Mouse (Mus musculus) limb, embryonic 15.5 days (tissue): ENCODE data around the gene Hydin. TPM values are rescaled to one million over a fixed set of nuclear protein-coding genes. Genes with fewer than 3 reads are reported as not detected.

Experiments
- ATAC-seq: fragments of 200-750 bp; cut with Nextera tagmentation; 2 replicates; pipeline ENCODE4 v1.8.0; 2017; ENCODE audit warnings: low read depth, moderate TSS enrichment; ENCODE audit not compliant: insufficient number of reproducible peaks, low FRiP score, low TSS enrichment
- H3K27ac ChIP-seq: fragments of 300-500 bp; sonication (generic); 2 replicates; pipeline ENCODE4 v1.5.1; 2015; ENCODE audit warnings: moderate library complexity, mild to moderate bottlenecking, inconsistent platforms
- H3K27me3 ChIP-seq: fragments of 300-500 bp; sonication (generic); 2 replicates; pipeline ENCODE4 v1.6.1; 2015; ENCODE audit warnings: inconsistent platforms
- H3K36me3 ChIP-seq: fragments of 300-500 bp; sonication (generic); 2 replicates; pipeline ENCODE4 v1.6.1; 2015; ENCODE audit warnings: inconsistent platforms
- H3K4me1 ChIP-seq: fragments of 300-500 bp; sonication (generic); 2 replicates; pipeline ENCODE4 v1.6.1; 2015; ENCODE audit warnings: inconsistent platforms
- H3K4me2 ChIP-seq: fragments of 300-500 bp; sonication (generic); 2 replicates; pipeline ENCODE4 v1.6.1; 2015; ENCODE audit warnings: mild to moderate bottlenecking, inconsistent platforms
- H3K4me3 ChIP-seq: fragments of 300-500 bp; sonication (generic); 2 replicates; pipeline ENCODE4 v1.5.1; 2015; ENCODE audit warnings: mild to moderate bottlenecking, inconsistent platforms
- H3K9ac ChIP-seq: fragments of 300-500 bp; sonication (generic); 2 replicates; pipeline ENCODE4 v1.6.1; 2015; ENCODE audit warnings: inconsistent platforms
- H3K9me3 ChIP-seq: fragments of 300-500 bp; sonication (generic); 2 replicates; pipeline ENCODE4 v1.6.1; 2016; ENCODE audit warnings: inconsistent platforms
- WGBS: fragments of 180-500 bp; shearing (Covaris S2); methylation state at CpG from one replicate; pipeline ENCODE4 v1.1.7; 2015; 5-methylcytosine and 5-hydroxymethylcytosine counted together
- polyA plus RNA-seq: library from polyadenylated mRNA; unstranded; fragments of >200 nt; fragmentation: Nextera tagmentation; extraction: Ambion mirVana; gene quantifications from 2 replicates; pipeline ENCODE4 v1.2.1, GENCODE M21; 2015

Gene Hydin
- polyA plus RNA-seq, 1 experiment from 2014 or later = 0.01 TPM

GRCm38 (mm10) chr8:110643177-110643576 is 376.4 kb downstream of the Hydin start:
- no peak overlapping the region for H3K9ac ChIP-seq
- no peaks in the 10 kb centered on the region for H3K4me1 ChIP-seq
- H3K4me2 ChIP-seq = no peak overlapping the region
- WGBS = 74% methylated on average over 4 of the region's 4 CpGs
- no peaks in the 10 kb centered on the region for H3K27me3 ChIP-seq
- no peaks in the 10 kb centered on the region for H3K9me3 ChIP-seq
- no peak overlapping the region for H3K4me3 ChIP-seq
- no peak overlapping the region for H3K27ac ChIP-seq
- no peak for ATAC-seq
- H3K36me3 ChIP-seq = peaks cover 22% of the 10 kb centered on the region; the same call in 1 of the 2 replicates

- Histone ChIP-seq H3K4me1 (no peaks in the 10 kb centered on the region), H3K9me3 (no peaks in the 10 kb centered on the region), H3K9ac (no peak overlapping the region), H3K4me2 (no peak overlapping the region), H3K4me3 (no peak overlapping the region), H3K27ac (no peak overlapping the region), H3K27me3 (no peaks in the 10 kb centered on the region), H3K36me3 (peaks cover 23% of the 10 kb centered on the region)
- 93% methylated on average over 4 of the region's 4 CpGs for WGBS
- ATAC-seq = no peak
These were observed 377.6 kb downstream of the Hydin start for GRCm38 (mm10) chr8:110644422-110644821.

- Histone ChIP-seq H3K27ac (no peak overlapping the region), H3K9me3 (no peaks in the 10 kb centered on the region), H3K4me2 (no peak overlapping the region), H3K4me3 (no peak overlapping the region), H3K9ac (no peak overlapping the region), H3K4me1 (no peaks in the 10 kb centered on the region), H3K36me3 (peaks cover 25% of the 10 kb centered on the region), H3K27me3 (no peaks in the 10 kb centered on the region)
- no peak for ATAC-seq
- 85% methylated on average over 2 of the region's 2 CpGs for WGBS
These were observed 378.1 kb downstream of the Hydin start for GRCm38 (mm10) chr8:110644901-110645300.

GRCm38 (mm10) chr8:110645340-110645739 is 378.6 kb downstream of the Hydin start:
- H3K27me3 ChIP-seq = no peaks in the 10 kb centered on the region
- no peak overlapping the region for H3K27ac ChIP-seq
- no peak for ATAC-seq
- H3K4me3 ChIP-seq = no peak overlapping the region
- H3K9me3 ChIP-seq = no peaks in the 10 kb centered on the region
- 86% methylated on average over 3 of the region's 3 CpGs for WGBS
- H3K4me1 ChIP-seq = no peaks in the 10 kb centered on the region
- no peak overlapping the region for H3K4me2 ChIP-seq
- H3K9ac ChIP-seq = no peak overlapping the region
- H3K36me3 ChIP-seq = peaks cover 25% of the 10 kb centered on the region

- Histone ChIP-seq H3K9ac (no peak overlapping the region), H3K27ac (no peak overlapping the region), H3K9me3 (no peaks in the 10 kb centered on the region), H3K4me1 (no peaks in the 10 kb centered on the region), H3K4me3 (no peak overlapping the region), H3K4me2 (no peak overlapping the region), H3K36me3 (peaks cover 28% of the 10 kb centered on the region), H3K27me3 (no peaks in the 10 kb centered on the region)
- 37% methylated on average over 6 of the region's 6 CpGs for WGBS
- no peak for ATAC-seq
These were observed 379.3 kb downstream of the Hydin start for GRCm38 (mm10) chr8:110646064-110646463.

DNA sequence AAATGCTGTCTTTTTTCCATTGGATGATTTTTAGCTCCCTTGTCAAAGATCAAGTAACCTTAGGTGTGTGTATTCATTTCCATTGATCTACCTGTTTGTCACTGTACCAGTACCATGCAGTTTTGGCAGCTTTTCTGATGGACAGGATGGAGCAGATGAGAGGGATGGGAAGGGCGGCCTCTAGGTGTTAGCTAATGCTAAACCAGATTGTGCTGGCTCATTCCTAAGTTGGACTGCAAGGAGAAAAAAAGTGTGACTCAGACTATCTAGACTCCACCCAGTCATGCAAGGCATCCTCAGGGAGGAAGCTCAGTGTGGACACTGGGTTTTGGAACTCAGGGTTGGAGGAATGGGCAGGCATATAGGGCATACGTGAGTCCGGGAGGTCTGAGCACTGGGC is 381.8 kb downstream of the Hydin start:
- Histone ChIP-seq H3K27me3 (no peaks in the 10 kb centered on the region), H3K4me2 (no peak overlapping the region), H3K4me3 (no peak overlapping the region), H3K9me3 (no peaks in the 10 kb centered on the region), H3K9ac (no peak overlapping the region), H3K27ac (no peak overlapping the region), H3K36me3 (peaks cover 31% of the 10 kb centered on the region), H3K4me1 (no peaks in the 10 kb centered on the region)
- ATAC-seq = no peak
- WGBS = 91% methylated on average over 3 of the region's 3 CpGs

DNA sequence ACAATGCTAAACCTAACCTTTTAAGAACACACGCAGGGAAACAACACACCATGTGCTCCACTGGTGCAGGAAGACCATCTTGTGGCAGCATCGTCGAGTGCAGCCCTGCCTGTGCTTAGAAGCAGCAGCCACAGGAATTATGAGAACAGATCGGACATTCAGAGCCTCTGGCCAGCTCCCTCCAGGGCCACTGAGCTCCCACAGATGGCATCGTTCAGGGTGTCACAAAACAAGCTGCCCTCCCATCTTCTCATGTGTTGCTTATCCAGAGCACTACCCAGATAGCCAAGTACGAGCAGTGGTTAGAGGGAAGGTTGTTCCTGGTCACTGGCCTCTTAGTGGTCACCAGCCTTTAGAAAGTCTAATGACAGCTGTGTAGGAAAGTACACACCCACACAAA is 382.5 kb downstream of the Hydin start:
- Histone ChIP-seq H3K9ac (no peak overlapping the region), H3K4me2 (no peak overlapping the region), H3K36me3 (peaks cover 31% of the 10 kb centered on the region), H3K27me3 (no peaks in the 10 kb centered on the region), H3K4me3 (no peak overlapping the region), H3K27ac (no peak overlapping the region), H3K9me3 (no peaks in the 10 kb centered on the region), H3K4me1 (no peaks in the 10 kb centered on the region)
- WGBS = 93% methylated on average over 6 of the region's 6 CpGs
- no peak for ATAC-seq

GRCm38 (mm10) chr8:110650838-110651237 is 384.1 kb downstream of the Hydin start:
- Histone ChIP-seq H3K4me3 (no peak overlapping the region), H3K36me3 (peaks cover 27% of the 10 kb centered on the region), H3K9ac (no peak overlapping the region), H3K4me1 (no peaks in the 10 kb centered on the region), H3K9me3 (no peaks in the 10 kb centered on the region), H3K27ac (no peak overlapping the region), H3K4me2 (no peak overlapping the region), H3K27me3 (no peaks in the 10 kb centered on the region)
- WGBS = 85% methylated on average over 9 of the region's 9 CpGs
- ATAC-seq = no peak

DNA sequence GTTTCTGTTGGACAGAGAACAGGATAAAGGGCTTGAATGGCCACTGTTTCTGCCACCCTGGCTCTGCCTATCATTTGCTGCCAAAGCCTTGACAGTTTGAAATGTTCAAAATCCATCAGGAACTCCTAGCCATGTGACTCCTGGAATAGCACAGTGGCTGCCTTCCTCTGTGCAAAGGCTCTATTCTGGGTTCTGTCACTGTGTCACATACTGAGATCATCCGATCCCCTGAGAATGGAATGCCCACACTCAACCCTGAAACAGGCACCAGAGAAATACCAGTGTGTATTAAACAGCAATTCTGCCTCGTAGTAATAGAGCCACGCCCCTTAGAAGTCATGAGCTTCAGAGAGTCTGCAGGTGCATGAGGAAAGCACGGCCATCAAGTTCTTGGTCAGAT is 385.1 kb downstream of the Hydin start:
- no peak overlapping the region for H3K4me2 ChIP-seq
- H3K36me3 ChIP-seq = peaks cover 25% of the 10 kb centered on the region
- no peak overlapping the region for H3K9ac ChIP-seq
- H3K27me3 ChIP-seq = no peaks in the 10 kb centered on the region
- WGBS = 80% methylated on average over 4 of the region's 4 CpGs
- no peak overlapping the region for H3K4me3 ChIP-seq
- H3K9me3 ChIP-seq = no peaks in the 10 kb centered on the region
- H3K4me1 ChIP-seq = no peaks in the 10 kb centered on the region
- ATAC-seq = no peak; the same call in 1 of the 2 replicates
- no peak overlapping the region for H3K27ac ChIP-seq

GRCm38 (mm10) chr8:110654075-110655060 is 387.6 kb downstream of the Hydin start:
- H3K4me1 ChIP-seq = no peaks in the 10 kb centered on the region
- peaks cover 23% of the 10 kb centered on the region for H3K36me3 ChIP-seq
- H3K27me3 ChIP-seq = no peaks in the 10 kb centered on the region
- no peak overlapping the region for H3K9ac ChIP-seq
- ATAC-seq = no peak
- H3K4me3 ChIP-seq = no peak overlapping the region
- no peak overlapping the region for H3K27ac ChIP-seq
- H3K4me2 ChIP-seq = no peak overlapping the region
- H3K9me3 ChIP-seq = no peaks in the 10 kb centered on the region
- WGBS = 84% methylated on average over 9 of the region's 9 CpGs

GRCm38 (mm10) chr8:110655827-110656226 is 389.1 kb downstream of the Hydin start:
- Histone ChIP-seq H3K9me3 (no peaks in the 10 kb centered on the region), H3K4me2 (no peak overlapping the region), H3K27ac (no peak overlapping the region), H3K36me3 (peaks cover 18% of the 10 kb centered on the region), H3K9ac (no peak overlapping the region), H3K4me1 (no peaks in the 10 kb centered on the region), H3K4me3 (no peak overlapping the region), H3K27me3 (no peaks in the 10 kb centered on the region)
- WGBS = 57% methylated on average over 1 of the region's 1 CpGs
- no peak for ATAC-seq

- no peaks in the 10 kb centered on the region for H3K4me1 ChIP-seq
- 88% methylated on average over 2 of the region's 2 CpGs for WGBS
- H3K27ac ChIP-seq = no peak overlapping the region
- H3K36me3 ChIP-seq = peaks cover 15% of the 10 kb centered on the region
- H3K9ac ChIP-seq = no peak overlapping the region
- H3K4me2 ChIP-seq = no peak overlapping the region
- no peaks in the 10 kb centered on the region for H3K27me3 ChIP-seq
- no peak for ATAC-seq
- H3K4me3 ChIP-seq = no peak overlapping the region
- H3K9me3 ChIP-seq = no peaks in the 10 kb centered on the region
These were observed 390.9 kb downstream of the Hydin start for GRCm38 (mm10) chr8:110657661-110658060.
